Mouse (Mus musculus) kidney, embryonic 15.5 days (tissue): Measurements from ENCODE around the gene Tspan4. TPM values are rescaled to one million over a fixed set of nuclear protein-coding genes. Genes with fewer than 3 reads are reported as not detected.

Source experiments
- ATAC-seq: fragments of 200-750 bp; cut with Nextera tagmentation; replicated peaks from 2 replicates; pipeline ENCODE4 v1.8.0; 2017; ENCODE audit warnings: moderate TSS enrichment; ENCODE audit not compliant: low FRiP score
- H3K27ac ChIP-seq: fragments of 300-500 bp; sonication (generic); 2 replicates; pipeline ENCODE4 v1.5.1; 2015; ENCODE audit warnings: mild to moderate bottlenecking, inconsistent platforms
- H3K27me3 ChIP-seq: fragments of 300-500 bp; sonication (generic); 2 replicates; pipeline ENCODE4 v1.6.1; 2015; ENCODE audit warnings: inconsistent platforms
- H3K36me3 ChIP-seq: fragments of 300-500 bp; sonication (generic); 2 replicates; pipeline ENCODE4 v1.6.1; 2015; ENCODE audit warnings: inconsistent platforms
- H3K4me1 ChIP-seq: fragments of 300-500 bp; sonication (generic); 2 replicates; pipeline ENCODE4 v1.6.1; 2015; ENCODE audit warnings: inconsistent platforms
- H3K4me2 ChIP-seq: fragments of 300-500 bp; sonication (generic); 2 replicates; pipeline ENCODE4 v1.6.1; 2015; ENCODE audit warnings: moderate library complexity, mild to moderate bottlenecking, inconsistent platforms
- H3K4me3 ChIP-seq: fragments of 300-500 bp; sonication (generic); replicated peaks from 2 replicates; pipeline ENCODE4 v1.5.1; 2015; ENCODE audit warnings: mild to moderate bottlenecking, inconsistent platforms
- H3K9ac ChIP-seq: fragments of 300-500 bp; sonication (generic); 2 replicates; pipeline ENCODE4 v1.6.1; 2015; ENCODE audit warnings: mild to moderate bottlenecking, inconsistent platforms
- H3K9me3 ChIP-seq: fragments of 300-500 bp; sonication (generic); replicated peaks from 2 replicates; pipeline ENCODE4 v1.6.1; 2016; ENCODE audit warnings: inconsistent platforms
- WGBS: fragments of 180-500 bp; shearing (Covaris S2); methylation state at CpG from one replicate; pipeline ENCODE4 v1.1.7; 2015; ENCODE audit warnings: mixed read lengths; 5-methylcytosine and 5-hydroxymethylcytosine counted together
- polyA plus RNA-seq: library from polyadenylated mRNA; unstranded; fragments of >200 nt; fragmentation: Nextera tagmentation; extraction: Ambion mirVana; gene quantifications from 2 replicates; pipeline ENCODE4 v1.2.1, GENCODE M21; 2015

Tspan4 gene
- polyA plus RNA-seq, 1 experiment from 2014 or later = 93.4 TPM

DNA sequence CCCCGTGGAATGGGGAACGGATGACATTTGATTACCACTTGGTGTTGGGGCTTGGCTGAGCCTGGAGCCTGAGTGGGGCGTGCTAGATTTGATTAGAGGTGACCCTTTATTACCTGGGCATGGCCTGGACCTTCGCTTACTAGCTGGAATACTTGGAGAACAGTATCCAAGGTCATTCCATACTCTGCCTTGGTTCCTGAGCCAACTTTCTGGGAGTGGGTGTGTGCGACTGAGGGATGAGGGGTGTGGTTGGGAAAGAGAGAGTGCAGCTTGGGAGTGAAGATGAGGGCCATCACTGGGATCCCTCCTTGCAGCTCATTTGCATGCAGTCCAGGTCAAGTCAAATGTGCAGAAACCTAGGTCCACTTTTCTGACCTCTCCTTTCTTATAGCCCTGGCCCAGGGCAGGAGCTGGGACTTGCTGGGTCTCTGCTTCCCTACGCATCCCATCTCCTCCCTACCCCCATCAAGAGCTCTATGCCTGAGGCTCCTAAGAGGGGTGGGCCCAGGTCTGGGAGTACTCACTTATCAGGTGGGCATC lies 8.1 kb downstream of the Tspan4 start:
- Histone ChIP-seq H3K27ac (no peak overlapping the region), H3K4me3 (no peak overlapping the region), H3K36me3 (0 out of 2 replicates have a peak, but pooled peaks cover 4% of the 10 kb centered on the region), H3K27me3 (peaks cover 16% of the 10 kb centered on the region), H3K9ac (no peak overlapping the region), H3K9me3 (no peaks in the 10 kb centered on the region), H3K4me2 (no peak overlapping the region), H3K4me1 (peaks cover 38% of the 10 kb centered on the region)
- no peak for ATAC-seq
- WGBS = 82% methylated on average over 6 of the region's 6 CpGs

DNA sequence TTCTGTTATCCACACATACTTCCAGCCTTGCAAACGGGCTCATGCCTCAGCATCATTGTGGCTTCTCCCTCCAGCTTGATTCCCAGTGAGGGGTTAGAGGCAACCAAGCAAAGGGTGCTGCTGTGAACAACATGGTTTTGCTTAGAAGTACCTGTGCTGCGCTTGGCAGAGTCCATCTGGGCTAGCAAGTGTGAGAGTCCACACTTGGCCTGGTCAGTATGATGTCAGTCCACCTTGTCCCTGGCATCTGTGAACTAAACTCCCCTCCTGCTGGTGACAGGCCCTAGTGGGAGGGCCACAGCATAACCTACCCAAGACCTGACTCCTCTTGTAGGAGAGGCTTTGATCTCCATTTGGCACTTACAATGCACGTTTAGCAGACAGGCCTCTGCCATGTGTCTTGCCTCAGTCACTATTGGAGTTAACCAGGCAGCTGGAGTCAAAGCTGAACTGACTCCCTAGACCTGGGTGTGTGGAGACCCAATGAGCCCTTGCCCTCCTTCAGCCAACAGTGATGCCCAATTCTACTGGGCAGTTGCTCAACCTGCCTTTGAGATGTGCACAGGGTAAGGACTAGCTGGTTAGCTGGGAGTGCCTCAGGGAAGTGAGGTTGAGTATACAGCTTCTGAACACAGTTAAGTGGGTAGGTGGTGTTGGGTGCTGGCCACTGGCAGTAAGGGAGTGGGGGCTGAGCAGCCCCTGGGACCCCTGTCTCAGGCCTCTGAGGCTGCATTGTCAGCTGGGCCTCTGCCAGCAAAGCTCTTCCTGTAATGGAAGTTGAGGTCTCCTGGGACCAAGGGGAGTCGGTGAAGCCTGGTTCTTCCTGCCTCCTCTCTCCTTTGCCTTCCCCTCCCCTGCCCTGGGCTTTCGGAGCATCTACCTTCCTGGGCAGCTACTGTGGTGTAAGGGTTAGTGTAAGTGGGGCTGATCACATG lies 9.4 kb downstream of the Tspan4 start:
- Histone ChIP-seq H3K4me1 (peaks cover 33% of the 10 kb centered on the region), H3K4me2 (no peak overlapping the region), H3K9ac (no peak overlapping the region), H3K4me3 (no peak overlapping the region), H3K36me3 (0 out of 2 replicates have a peak, but pooled peaks cover 8% of the 10 kb centered on the region), H3K9me3 (no peaks in the 10 kb centered on the region), H3K27ac (no peak overlapping the region), H3K27me3 (peaks cover 16% of the 10 kb centered on the region)
- ATAC-seq = no peak
- WGBS = 61% methylated on average over 5 of the region's 5 CpGs

GRCm38 (mm10) chr7:141485186-141485585 lies 10.1 kb downstream of the Tspan4 start:
- ATAC-seq = no peak
- H3K36me3 ChIP-seq = peaks cover 15% of the 10 kb centered on the region; the same call in 1 of the 2 replicates
- H3K9me3 ChIP-seq = no peaks in the 10 kb centered on the region
- 59% methylated on average over 2 of the region's 2 CpGs for WGBS
- no peak overlapping the region for H3K9ac ChIP-seq
- H3K27ac ChIP-seq = no peak overlapping the region
- H3K27me3 ChIP-seq = peaks cover 16% of the 10 kb centered on the region
- no peak overlapping the region for H3K4me2 ChIP-seq
- no peak overlapping the region for H3K4me3 ChIP-seq
- H3K4me1 ChIP-seq = peaks cover 33% of the 10 kb centered on the region

DNA sequence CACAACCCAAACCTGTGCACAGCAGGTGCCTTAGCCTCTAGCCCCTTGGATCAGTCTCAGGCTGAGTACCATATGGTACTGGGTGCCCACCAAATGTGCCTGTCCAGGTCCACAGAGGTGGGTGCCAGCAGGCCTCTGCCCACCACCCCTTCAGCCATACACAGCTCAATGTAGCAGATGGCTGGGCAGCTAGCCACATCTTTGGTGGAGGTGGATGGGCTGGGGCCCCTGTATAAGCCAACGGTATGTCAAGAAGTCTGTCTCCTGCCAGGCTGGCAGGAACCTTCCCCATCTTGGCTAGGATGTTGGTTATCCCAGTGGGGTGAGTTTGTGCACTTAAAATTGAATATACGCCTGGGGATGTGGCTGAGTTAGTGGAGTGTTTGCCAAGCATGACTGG lies 10.6 kb downstream of the Tspan4 start:
- peaks cover 15% of the 10 kb centered on the region; the same call in 1 of the 2 replicates for H3K36me3 ChIP-seq
- peaks cover 29% of the 10 kb centered on the region for H3K4me1 ChIP-seq
- WGBS = 88% methylated on average over 2 of the region's 2 CpGs
- H3K4me3 ChIP-seq = no peak overlapping the region
- no peak overlapping the region for H3K9ac ChIP-seq
- peaks cover 16% of the 10 kb centered on the region for H3K27me3 ChIP-seq
- no peaks in the 10 kb centered on the region for H3K9me3 ChIP-seq
- ATAC-seq = no peak
- no peak overlapping the region for H3K4me2 ChIP-seq
- no peak overlapping the region for H3K27ac ChIP-seq

- Histone ChIP-seq H3K27me3 (peaks cover 16% of the 10 kb centered on the region), H3K9ac (no peak overlapping the region), H3K27ac (no peak overlapping the region), H3K9me3 (no peaks in the 10 kb centered on the region), H3K4me3 (no peak overlapping the region), H3K4me2 (no peak overlapping the region), H3K36me3 (peaks cover 19% of the 10 kb centered on the region), H3K4me1 (peaks cover 23% of the 10 kb centered on the region)
- no peak for ATAC-seq
- 73% methylated on average over 1 of the region's 1 CpGs for WGBS
Measured at GRCm38 (mm10) chr7:141486239-141486638, 11.2 kb downstream of the Tspan4 start.

- Histone ChIP-seq H3K27me3 (peaks cover 14% of the 10 kb centered on the region), H3K36me3 (peaks cover 28% of the 10 kb centered on the region), H3K27ac (no peak overlapping the region), H3K4me1 (peaks cover 14% of the 10 kb centered on the region), H3K4me3 (no peak overlapping the region), H3K9ac (no peak overlapping the region), H3K9me3 (no peaks in the 10 kb centered on the region), H3K4me2 (no peak overlapping the region)
- no peak for ATAC-seq
- 68% methylated on average over 7 of the region's 7 CpGs for WGBS
Measured at GRCm38 (mm10) chr7:141487141-141487540, 12.1 kb downstream of the Tspan4 start.

GRCm38 (mm10) chr7:141491151-141491550 lies 16.1 kb downstream of the Tspan4 start:
- H3K36me3 ChIP-seq = peaks cover 60% of the 10 kb centered on the region
- no peak overlapping the region for H3K4me2 ChIP-seq
- no peak for ATAC-seq
- H3K4me1 ChIP-seq = no peaks in the 10 kb centered on the region
- no peak overlapping the region for H3K27ac ChIP-seq
- no peak overlapping the region for H3K4me3 ChIP-seq
- no peaks in the 10 kb centered on the region for H3K27me3 ChIP-seq
- 86% methylated on average over 2 of the region's 2 CpGs for WGBS
- no peaks in the 10 kb centered on the region for H3K9me3 ChIP-seq
- H3K9ac ChIP-seq = no peak overlapping the region

GRCm38 (mm10) chr7:141492738-141493137 lies 17.7 kb downstream of the Tspan4 start:
- Histone ChIP-seq H3K4me1 (no peaks in the 10 kb centered on the region), H3K9me3 (no peaks in the 10 kb centered on the region), H3K27me3 (no peaks in the 10 kb centered on the region), H3K27ac (no peak overlapping the region), H3K36me3 (peaks cover 56% of the 10 kb centered on the region), H3K4me3 (no peak overlapping the region), H3K9ac (no peak overlapping the region), H3K4me2 (no peak overlapping the region)
- 88% methylated on average over 5 of the region's 5 CpGs for WGBS
- ATAC-seq = no peak

- no peaks in the 10 kb centered on the region for H3K4me1 ChIP-seq
- no peak overlapping the region for H3K4me3 ChIP-seq
- no peak for ATAC-seq
- WGBS = 90% methylated on average over 1 of the region's 1 CpGs
- no peak overlapping the region for H3K4me2 ChIP-seq
- H3K27me3 ChIP-seq = no peaks in the 10 kb centered on the region
- H3K9ac ChIP-seq = no peak overlapping the region
- peaks cover 57% of the 10 kb centered on the region for H3K36me3 ChIP-seq
- H3K27ac ChIP-seq = no peak overlapping the region
- H3K9me3 ChIP-seq = no peaks in the 10 kb centered on the region
Measured at GRCm38 (mm10) chr7:141493729-141494128, 18.7 kb downstream of the Tspan4 start.

DNA sequence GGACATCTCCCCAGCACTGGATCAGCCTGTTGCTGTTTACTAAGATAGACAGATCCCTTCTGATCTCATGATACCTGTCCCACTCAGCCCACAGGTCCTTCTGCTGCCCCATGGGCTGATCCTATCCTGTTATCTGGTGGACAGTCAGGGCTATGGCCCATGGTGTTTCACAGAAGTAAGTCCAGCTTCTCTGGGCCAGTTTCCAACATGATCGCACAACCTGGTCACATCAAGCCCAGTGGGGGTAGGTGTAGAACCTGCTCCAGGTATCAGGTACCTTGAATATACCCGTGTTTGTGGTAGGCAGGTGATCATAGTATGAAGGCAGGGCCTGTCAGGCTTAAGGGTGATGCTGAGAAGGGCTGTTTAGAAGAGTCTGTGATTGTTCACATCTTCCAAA lies 20.3 kb downstream of the Tspan4 start:
- Histone ChIP-seq H3K27me3 (no peaks in the 10 kb centered on the region), H3K9ac (no peak overlapping the region), H3K4me1 (no peaks in the 10 kb centered on the region), H3K27ac (no peak overlapping the region), H3K4me2 (no peak overlapping the region), H3K36me3 (peaks cover 53% of the 10 kb centered on the region), H3K4me3 (no peak overlapping the region), H3K9me3 (no peaks in the 10 kb centered on the region)
- no peak for ATAC-seq
- 84% methylated on average over 2 of the region's 2 CpGs for WGBS

DNA sequence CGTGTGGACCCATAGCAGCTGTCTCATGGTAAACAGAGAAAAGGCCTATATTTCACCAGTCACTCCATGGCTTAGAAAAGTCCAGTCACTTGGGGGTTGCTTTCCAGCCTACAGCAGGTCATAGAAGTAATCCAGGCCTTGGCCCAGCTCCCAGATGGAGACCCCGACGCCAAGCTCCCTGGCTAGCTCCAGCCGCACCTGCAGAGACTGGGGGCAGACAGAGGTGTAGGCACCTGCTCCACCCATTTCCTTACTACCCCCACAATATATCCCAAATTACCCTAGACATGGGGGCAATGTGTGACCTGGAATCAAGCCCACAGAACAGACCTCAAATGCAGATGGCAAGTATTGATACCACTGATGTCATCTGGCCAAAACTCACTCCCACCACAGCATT lies 20.9 kb downstream of the Tspan4 start:
- no peak overlapping the region for H3K4me2 ChIP-seq
- H3K4me3 ChIP-seq = no peak overlapping the region
- H3K9ac ChIP-seq = no peak overlapping the region
- no peak for ATAC-seq
- WGBS = 79% methylated on average over 4 of the region's 4 CpGs
- H3K27ac ChIP-seq = no peak overlapping the region
- peaks cover 56% of the 10 kb centered on the region for H3K36me3 ChIP-seq
- H3K9me3 ChIP-seq = no peaks in the 10 kb centered on the region
- H3K27me3 ChIP-seq = no peaks in the 10 kb centered on the region
- H3K4me1 ChIP-seq = no peaks in the 10 kb centered on the region

DNA sequence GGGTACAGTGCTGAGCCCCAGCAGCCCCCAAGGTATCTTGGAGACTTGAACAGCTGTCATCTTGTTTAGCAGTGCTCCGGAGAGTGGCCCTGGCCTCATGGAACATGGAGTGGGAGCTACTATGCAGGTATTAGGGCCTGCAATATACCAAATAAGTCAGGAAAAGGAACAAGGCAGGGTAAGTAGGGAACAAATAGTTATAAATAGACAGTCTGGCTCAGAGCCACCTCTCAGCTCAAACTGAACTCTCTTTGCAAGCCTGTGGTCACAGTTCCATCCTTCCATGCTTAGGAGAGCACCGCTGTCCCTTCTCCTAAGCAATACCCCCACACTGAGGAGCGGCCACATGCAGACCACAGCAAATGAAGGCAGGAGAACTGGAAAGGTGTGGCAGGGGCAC lies 22.6 kb downstream of the Tspan4 start:
- Histone ChIP-seq H3K9me3 (no peaks in the 10 kb centered on the region), H3K4me1 (no peaks in the 10 kb centered on the region), H3K4me3 (no peak overlapping the region), H3K36me3 (peaks cover 42% of the 10 kb centered on the region), H3K27ac (no peak overlapping the region), H3K4me2 (no peak overlapping the region), H3K9ac (no peak overlapping the region), H3K27me3 (no peaks in the 10 kb centered on the region)
- no peak for ATAC-seq
- 93% methylated on average over 3 of the region's 3 CpGs for WGBS
